Mouse (Mus musculus): ENCODE measurements around the gene Cpsf2.

DNA sequence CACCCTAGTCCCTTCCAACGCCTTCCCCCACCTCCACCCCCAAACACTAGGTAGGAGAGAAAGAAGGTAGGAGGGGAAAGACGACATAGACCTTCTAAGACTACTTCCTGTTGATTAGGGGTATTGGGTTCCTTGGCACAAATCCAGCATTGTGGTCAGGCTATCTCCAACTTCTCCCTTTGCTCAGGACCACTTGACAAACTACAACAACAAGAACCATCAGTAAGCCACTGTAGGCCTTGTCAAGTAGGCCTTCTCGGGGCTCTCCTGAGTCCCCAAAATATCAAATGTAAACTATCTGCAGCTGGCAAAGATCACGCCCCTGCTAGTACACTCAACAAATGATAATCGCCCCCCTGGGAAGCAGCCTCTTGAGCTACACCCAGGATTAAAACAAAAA lies 4.5 kb downstream of the Cpsf2 start:
- no peak for TF ChIP-seq GATA1 (IDR thresholded peaks at IDR 0.05; ENCODE audit: low read length)
- no peak for TF ChIP-seq TAL1 (IDR thresholded peaks at IDR 0.05; ENCODE audit: low read length)

Measured in erythroblast, embryonic 14.5 days (primary cell).